Mouse (Mus musculus) ES-E14 (cell line): ENCODE measurements at regions not wholly inside any gene's neighbourhood (a gene's known extent, or its start where the extent isn't known, plus 50 kb on each side); places are given as distances from the start of the nearest gene placed in this dataset.

Source experiments
- DNase-seq: peaks from one replicate; pipeline ENCODE4 v3.0.0-alpha.2; 2013; ENCODE audit warnings: low read depth, low spot score
- H3K27ac ChIP-seq: 2 replicates; pipeline ENCODE4 v1.5.1; 2012; ENCODE audit warnings: low read depth, mild to moderate bottlenecking, low read length, moderate library complexity, mixed read lengths; ENCODE audit not compliant: poor library complexity, insufficient read depth, severe bottlenecking
- H3K36me3 ChIP-seq: 2 replicates; pipeline ENCODE4 v1.6.1; 2012; ENCODE audit warnings: mild to moderate bottlenecking, low read length, moderate library complexity, mixed read lengths; ENCODE audit not compliant: control insufficient read depth, poor library complexity, insufficient read depth, severe bottlenecking
- H3K4me1 ChIP-seq, 2 experiments: fragments of 150-350 bp in 1 of 2; sonication (generic) in 1 of 2; 2 replicates each; pipeline ENCODE4 v1.6.1; 2012; ENCODE audit warnings: low read length in 2 of 2, mild to moderate bottlenecking in 1 of 2, mixed read lengths in 1 of 2; ENCODE audit not compliant: control insufficient read depth in 2 of 2, insufficient read depth in 2 of 2, poor library complexity in 1 of 2
- H3K4me3 ChIP-seq, 2 experiments: fragments of 150-350 bp in 1 of 2; sonication (generic) in 1 of 2; 2 replicates each; pipeline ENCODE4 v1.5.1; 2012; ENCODE audit warnings: low read length in 2 of 2, low read depth in 1 of 2, mild to moderate bottlenecking in 1 of 2, mixed read lengths in 1 of 2; ENCODE audit not compliant: insufficient read depth in 1 of 2, poor library complexity in 1 of 2, severe bottlenecking in 1 of 2
- H3K9ac ChIP-seq: 2 replicates; pipeline ENCODE4 v1.6.1; 2012; ENCODE audit warnings: low read depth, mild to moderate bottlenecking, low read length, mixed read lengths; ENCODE audit not compliant: poor library complexity, insufficient read depth, severe bottlenecking
- H3K9me3 ChIP-seq: fragments of 150-350 bp; sonication (generic); 2 replicates; pipeline ENCODE4 v1.6.1; 2012; ENCODE audit warnings: low read depth, mild to moderate bottlenecking, low read length; ENCODE audit not compliant: control insufficient read depth, insufficient read depth
- CHD2 ChIP-seq: IDR thresholded peaks from 2 replicates; pipeline ENCODE4 v1.6.1; 2014; ENCODE audit warnings: mild to moderate bottlenecking, low read depth, low read length, inconsistent platforms
- HCFC1 ChIP-seq: IDR thresholded peaks from 2 replicates; pipeline ENCODE4 v1.6.1; 2012; ENCODE audit warnings: low read length, inconsistent platforms, borderline replicate concordance; ENCODE audit not compliant: insufficient read depth
- MAFK ChIP-seq: IDR thresholded peaks from 2 replicates; pipeline ENCODE4 v1.6.1; 2014; ENCODE audit warnings: mild to moderate bottlenecking, low read depth, low read length, inconsistent platforms; ENCODE audit not compliant: insufficient read depth
- ZC3H11A ChIP-seq: IDR thresholded peaks from 2 replicates; pipeline ENCODE4 v1.6.1; 2012; ENCODE audit warnings: low read depth, mild to moderate bottlenecking, inconsistent platforms, low read length, borderline replicate concordance
- ZNF384 ChIP-seq: IDR thresholded peaks from 2 replicates; pipeline ENCODE4 v1.6.1; 2012; ENCODE audit warnings: low read depth, low read length, inconsistent platforms
- in situ Hi-C, 2 experiments: fragments of 600-800 bp; cut with MboI; formaldehyde crosslinking; loops; one replicate each; pipeline ENCODE4 v1.15.1; 2025; ENCODE audit warnings: low sequenced_read_pairs in 2 of 2, inconsistent platforms in 1 of 2; ENCODE audit not compliant: unreplicated experiment in 2 of 2

- H3K36me3 ChIP-seq = no peaks in the 10 kb centered on the region
- TF ChIP-seq MAFK (no peak), ZC3H11A (no peak), HCFC1 (no peak), ZNF384 (no peak), CHD2 (no peak)
- H3K27ac ChIP-seq = no peak overlapping the region
- no peak overlapping the region for H3K4me3 ChIP-seq
- no peaks in the 10 kb centered on the region for H3K9me3 ChIP-seq
- no peak for DNase-seq
- in situ Hi-C loops = no loop called here
- no peaks in the 10 kb centered on the region for H3K4me1 ChIP-seq
- no peak overlapping the region for H3K9ac ChIP-seq
Observed at GRCm38 (mm10) chr7:71107101-71107500, 244.2 kb downstream of the Gm10295 start.

GRCm38 (mm10) chr7:71100266-71100665 is 251.0 kb downstream of the Gm10295 start:
- H3K4me1 ChIP-seq = no peaks in the 10 kb centered on the region
- H3K4me3 ChIP-seq = no peak overlapping the region
- H3K36me3 ChIP-seq = no peaks in the 10 kb centered on the region
- no peak overlapping the region for H3K27ac ChIP-seq
- H3K9ac ChIP-seq = no peak overlapping the region
- TF ChIP-seq HCFC1 (no peak), CHD2 (no peak), ZNF384 (no peak), ZC3H11A (no peak), MAFK (no peak)
- no peaks in the 10 kb centered on the region for H3K9me3 ChIP-seq
- in situ Hi-C loops = no loop called here
- DNase-seq = no peak

DNA sequence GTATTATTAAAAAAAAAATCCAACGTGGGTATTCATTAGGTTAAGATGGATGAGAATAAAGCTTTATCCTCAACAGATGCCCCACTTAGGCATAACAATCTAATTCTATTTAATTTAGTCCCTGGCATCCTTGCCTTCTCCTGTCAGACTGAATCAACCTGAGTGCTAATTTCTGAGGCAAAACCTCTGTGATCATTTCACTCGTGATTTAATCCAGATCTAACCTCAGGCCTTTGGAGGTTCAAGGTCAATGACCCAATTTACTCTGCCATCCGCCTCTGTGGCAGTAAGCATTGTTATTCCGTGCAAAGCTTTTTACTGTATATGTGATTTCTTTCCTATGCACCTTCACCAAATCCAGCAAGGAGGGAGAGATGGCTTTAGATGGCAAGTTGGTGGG is 253.0 kb downstream of the Gm10295 start:
- in situ Hi-C loops = no loop called here
- H3K27ac ChIP-seq = no peak overlapping the region
- H3K4me3 ChIP-seq = no peak overlapping the region
- no peak overlapping the region for H3K9ac ChIP-seq
- no peak for DNase-seq
- TF ChIP-seq MAFK (no peak), CHD2 (no peak), HCFC1 (no peak), ZC3H11A (no peak), ZNF384 (no peak)
- no peaks in the 10 kb centered on the region for H3K4me1 ChIP-seq
- no peaks in the 10 kb centered on the region for H3K36me3 ChIP-seq
- H3K9me3 ChIP-seq = no peaks in the 10 kb centered on the region

GRCm38 (mm10) chr7:71093301-71093939 is 257.9 kb downstream of the Gm10295 start:
- no peak for DNase-seq
- in situ Hi-C loops = no loop called here
- TF ChIP-seq HCFC1 (no peak), CHD2 (no peak), ZC3H11A (no peak), ZNF384 (no peak), MAFK (no peak)
- no peak overlapping the region for H3K9ac ChIP-seq
- H3K27ac ChIP-seq = no peak overlapping the region
- H3K36me3 ChIP-seq = no peaks in the 10 kb centered on the region
- no peak overlapping the region for H3K4me3 ChIP-seq
- H3K4me1 ChIP-seq = no peaks in the 10 kb centered on the region
- no peaks in the 10 kb centered on the region for H3K9me3 ChIP-seq

GRCm38 (mm10) chr7:71092825-71093224 is 258.5 kb downstream of the Gm10295 start:
- TF ChIP-seq ZNF384 (no peak), HCFC1 (no peak), CHD2 (no peak), ZC3H11A (no peak), MAFK (no peak)
- H3K9me3 ChIP-seq = no peaks in the 10 kb centered on the region
- no peaks in the 10 kb centered on the region for H3K36me3 ChIP-seq
- no peak overlapping the region for H3K9ac ChIP-seq
- no peak overlapping the region for H3K4me3 ChIP-seq
- no peak overlapping the region for H3K27ac ChIP-seq
- in situ Hi-C loops = no loop called here
- no peaks in the 10 kb centered on the region for H3K4me1 ChIP-seq
- no peak for DNase-seq
